Mouse (Mus musculus): Measurements from ENCODE around the gene Zpr1. TPM values are rescaled to one million over a fixed set of nuclear protein-coding genes. Genes with fewer than 3 reads are reported as not detected.
"Not testable (repeated sequence)": the region's sequence is repeated elsewhere in the genome, so short reads cannot be mapped to it uniquely, and the experiment has no call there.

Gene Zpr1
- polyA plus RNA-seq, 1 experiment = 33.5 TPM

DNA sequence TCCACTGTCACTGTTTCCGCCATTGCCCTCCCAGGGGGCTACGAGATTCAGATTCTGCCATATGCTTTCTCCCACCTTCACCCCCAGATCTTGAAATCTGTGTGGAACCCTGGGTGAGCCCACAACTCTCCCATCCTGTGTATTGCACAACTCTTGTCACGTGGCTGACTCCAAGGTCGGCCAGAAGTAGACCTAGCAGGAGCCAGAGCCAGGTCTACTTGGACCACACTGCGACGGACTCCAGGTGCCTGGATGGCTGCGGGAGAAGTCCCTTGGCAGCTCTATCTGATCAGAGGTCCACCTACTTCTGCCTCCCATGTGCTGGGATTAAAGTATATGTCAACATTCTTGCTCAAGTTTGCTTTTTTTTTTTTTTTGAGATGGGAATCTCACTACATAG lies 11.7 kb upstream of the Zpr1 start:
- no peak for DNase-seq (ENCODE audit: low spot score)

DNA sequence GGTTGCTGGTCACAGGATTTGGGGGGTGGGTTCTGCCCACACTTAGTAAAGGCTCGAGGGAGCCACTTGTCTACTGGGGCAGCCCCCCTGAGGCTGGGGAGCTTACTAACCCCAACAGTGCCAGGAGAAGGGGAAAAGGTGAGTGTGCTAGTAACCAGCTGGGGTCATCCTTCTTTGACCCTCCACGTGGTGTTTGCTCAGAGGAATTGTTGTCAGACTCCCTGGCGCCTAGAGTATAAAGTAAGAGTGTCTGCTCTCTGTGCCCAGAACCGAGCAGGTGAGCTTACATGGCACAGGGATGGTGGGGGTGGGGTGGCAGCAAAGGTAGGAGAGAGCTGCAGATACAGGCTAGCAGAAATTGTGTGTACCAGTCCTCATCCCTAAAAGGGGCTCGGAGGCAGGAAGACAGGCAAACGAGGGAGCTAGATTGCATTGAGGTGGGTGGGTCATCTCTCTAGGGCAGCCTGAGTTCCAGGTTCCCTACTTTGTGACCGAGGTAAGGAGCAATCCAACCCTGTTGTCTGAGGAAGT lies 4.5 kb upstream of the Zpr1 start, which contains the start of gene Apoa5:
TSS of gene Apoa5 (plus strand) at position 291 of the 531 bp plus-strand sequence.
- no peak for DNase-seq (ENCODE audit: low spot score)

DNA sequence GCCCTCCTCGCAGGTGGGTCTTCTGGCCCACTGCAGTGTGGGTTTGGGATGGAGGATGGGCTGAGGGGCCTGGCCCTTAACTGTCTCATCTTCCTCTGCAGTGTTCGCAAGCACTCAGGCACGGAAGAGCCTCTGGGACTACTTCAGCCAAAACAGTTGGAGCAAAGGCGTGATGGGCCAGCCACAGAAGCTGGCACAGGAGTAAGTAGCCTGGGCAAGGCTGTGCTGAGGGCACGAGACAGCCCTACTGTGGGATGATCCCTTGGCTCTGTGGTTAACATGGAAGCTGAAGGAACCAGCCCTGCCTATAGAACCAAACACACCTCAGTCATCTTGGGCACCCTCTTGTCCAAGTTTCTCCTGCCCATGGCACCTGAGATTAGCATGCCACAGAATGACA lies 3.7 kb upstream of the Zpr1 start:
- no peak for DNase-seq (ENCODE audit: low spot score)

DNA sequence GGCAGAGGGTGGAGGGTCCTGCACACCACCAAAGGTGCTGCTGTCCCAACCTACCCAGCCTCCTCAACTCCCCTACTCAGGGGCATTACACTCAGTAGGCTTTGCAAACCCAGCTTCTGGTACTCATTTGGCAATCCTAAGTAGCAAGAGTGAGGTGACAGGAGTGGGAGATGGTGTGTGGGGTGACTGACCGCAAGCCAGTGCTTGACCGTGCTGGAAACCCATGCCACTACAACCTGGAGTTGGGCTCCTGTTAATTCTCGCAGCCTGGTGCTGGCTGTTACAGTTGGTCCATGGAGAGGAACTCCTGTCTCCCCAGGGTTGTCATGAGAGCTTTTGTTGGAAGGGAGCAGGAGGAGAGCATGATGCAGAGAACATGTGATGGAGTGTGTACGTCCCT lies 2.1 kb upstream of the Zpr1 start:
- DNase-seq (ENCODE audit: low spot score) = no peak

DNA sequence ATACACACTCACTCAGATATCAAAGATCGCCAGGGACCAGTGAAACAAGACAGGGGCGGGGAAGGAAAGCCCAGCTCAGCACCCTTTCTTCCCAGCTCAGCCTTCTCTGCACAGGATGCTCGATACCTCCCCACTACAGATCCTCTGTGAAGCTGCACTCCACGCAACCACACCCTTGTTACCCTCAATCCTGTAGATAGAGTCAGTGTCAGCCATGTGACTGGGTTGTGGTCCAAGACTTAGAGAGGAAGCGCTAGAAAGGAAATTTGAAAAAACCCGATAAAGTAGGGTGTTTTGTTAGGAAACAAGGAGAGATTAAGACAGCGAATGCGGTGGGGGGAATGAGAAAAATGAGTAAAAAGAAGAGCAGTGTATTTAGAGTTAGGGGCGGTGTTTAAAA lies 794 bp upstream of the Zpr1 start:
- DNase-seq (ENCODE audit: low spot score) = no peak

DNA sequence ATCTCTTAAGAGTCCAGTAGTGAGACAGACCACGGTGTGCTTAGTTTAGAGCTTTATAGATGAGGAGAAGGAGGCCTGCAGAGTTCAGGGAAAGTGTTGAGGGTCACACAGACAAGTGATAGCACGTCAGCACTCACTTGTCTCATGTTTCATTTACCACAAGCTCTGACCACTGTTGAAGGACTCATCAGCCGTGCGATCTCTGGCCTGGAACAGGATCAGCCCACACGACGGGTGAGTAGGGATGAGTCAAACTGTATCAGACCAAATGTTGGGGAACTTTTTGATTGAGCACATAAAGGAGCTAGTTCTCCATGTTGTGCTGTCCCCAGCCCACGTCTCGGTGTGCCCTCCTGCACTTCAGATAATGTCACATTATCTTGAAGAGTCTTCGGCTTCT lies 1.6 kb downstream of the Zpr1 start:
- DNase-seq (ENCODE audit: low spot score) = no peak

DNA sequence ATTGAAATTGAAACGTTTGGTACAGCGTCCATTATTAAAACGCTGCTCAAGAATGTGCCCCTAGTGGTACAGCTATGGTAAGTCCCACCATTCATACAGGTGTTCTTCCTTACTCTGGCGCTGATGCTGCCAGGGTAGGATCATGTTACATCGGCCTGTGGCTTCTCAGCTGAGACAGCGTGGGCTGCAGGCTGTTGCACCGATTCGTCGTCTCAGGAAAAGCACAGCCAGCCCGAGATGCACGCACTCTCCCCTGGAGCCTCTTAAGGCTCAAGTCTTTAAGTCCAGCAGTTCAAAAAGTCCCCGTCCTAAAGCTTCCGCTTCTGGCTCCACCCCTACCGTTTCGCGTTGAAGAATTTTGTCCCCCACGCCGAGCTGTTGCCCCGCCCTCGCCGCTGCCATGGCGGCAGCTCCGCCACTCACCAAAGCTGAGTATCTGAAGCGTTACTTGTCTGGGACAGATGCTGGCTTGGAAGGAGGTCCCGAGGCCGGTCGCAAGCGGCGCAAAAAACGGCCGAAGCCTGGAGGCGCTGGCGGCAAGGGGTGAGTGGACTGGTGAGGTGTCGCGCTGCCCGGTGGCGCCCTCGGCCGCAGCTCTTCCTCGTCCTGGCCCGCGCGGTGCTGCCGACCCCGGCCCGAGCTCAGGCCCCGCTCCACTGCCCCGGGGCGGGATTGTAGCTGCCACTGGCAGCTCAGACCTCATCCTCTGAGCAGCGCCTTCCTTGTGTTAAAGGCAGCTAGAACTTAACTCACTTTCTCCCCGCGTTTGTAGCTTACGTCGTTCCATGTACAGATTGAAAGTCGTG lies 10.0 kb downstream of the Zpr1 start, which contains the start of gene Bud13:
TSS of gene Bud13 (plus strand) at position 378 of the 806 bp plus-strand sequence.
- peak; percentile 94 for DNase-seq (ENCODE audit: low spot score)

DNA sequence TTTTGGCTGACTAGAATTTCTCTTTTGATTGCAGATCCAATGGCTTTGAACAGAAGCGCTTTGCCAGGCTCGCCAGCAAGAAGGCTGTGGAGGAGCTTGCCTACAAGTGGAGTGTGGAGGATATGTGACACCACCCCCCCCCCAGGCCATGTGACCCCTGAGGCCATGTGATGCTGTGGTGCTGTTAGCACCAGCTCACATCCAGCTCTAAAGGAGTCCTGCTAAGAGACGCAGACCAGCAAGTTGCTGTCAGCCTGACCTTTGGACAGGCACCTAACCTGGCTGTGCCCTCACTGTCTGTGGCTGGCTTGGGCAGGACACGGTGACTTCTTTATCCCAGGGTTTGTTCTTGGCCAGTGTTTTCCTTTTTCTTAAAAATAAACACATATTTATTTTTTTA lies 25.5 kb downstream of the Zpr1 start:
- DNase-seq (ENCODE audit: low spot score) = no peak

DNA sequence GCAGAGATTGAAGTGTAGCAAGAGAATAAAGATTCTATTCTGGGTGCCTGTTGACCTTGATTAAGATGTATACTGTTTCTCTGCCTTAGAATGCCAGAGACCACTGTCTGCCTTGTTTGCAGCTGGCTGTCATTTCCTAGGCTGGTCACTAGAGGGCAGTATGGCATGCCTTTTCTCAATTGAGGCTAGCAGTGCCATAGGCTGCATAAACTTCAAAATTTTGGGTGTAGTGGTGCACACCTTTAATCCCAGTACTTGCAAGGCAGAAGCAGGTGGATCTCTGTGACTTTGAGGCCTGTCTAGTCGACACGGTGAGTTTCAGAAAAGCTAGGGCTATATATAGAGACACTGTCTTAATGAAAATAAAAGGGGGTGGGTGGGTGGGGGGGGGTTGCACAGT lies 29.3 kb downstream of the Zpr1 start:
- DNase-seq (ENCODE audit: low spot score) = no peak

DNA sequence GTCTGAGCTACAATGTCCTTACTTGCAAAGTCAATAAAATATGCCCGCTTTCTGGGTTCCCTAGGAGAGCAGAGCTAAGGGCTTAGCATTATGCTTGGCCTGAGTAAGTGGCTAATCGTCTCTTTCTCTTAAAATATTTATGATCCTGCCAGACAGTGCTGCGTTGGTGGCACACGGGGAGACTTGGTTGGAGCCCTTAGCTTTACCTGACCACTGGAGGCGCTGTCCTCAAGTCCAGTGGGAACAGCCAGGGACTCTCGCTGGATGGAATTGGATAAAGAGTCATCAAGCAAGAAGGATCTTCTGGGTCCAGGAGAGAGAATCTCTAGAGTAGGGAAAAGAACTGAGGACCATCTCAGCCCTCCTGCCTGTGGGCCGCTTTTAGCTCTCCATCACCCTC lies 36.3 kb downstream of the Zpr1 start:
- no peak for DNase-seq (ENCODE audit: low spot score)

DNA sequence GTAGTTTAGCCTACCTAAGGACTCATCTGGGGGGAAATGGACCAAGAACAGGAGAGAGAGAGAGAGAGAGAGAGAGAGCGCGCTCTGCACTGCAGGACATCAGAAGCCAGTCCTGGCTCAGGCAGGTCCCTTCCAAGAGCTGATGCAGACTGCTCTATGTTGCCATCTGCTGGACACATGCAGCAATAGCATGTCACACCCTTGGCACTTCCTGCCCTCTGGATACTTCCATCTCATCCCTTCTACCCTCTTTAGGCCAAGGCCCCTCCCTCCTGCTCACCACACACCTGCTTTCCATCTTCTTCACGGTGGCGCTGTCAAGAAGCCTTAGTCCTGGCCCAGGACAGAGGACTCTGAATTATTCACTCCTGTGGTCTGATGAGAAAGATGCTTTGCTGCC lies 41.6 kb downstream of the Zpr1 start:
- no peak for DNase-seq (ENCODE audit: low spot score)

DNA sequence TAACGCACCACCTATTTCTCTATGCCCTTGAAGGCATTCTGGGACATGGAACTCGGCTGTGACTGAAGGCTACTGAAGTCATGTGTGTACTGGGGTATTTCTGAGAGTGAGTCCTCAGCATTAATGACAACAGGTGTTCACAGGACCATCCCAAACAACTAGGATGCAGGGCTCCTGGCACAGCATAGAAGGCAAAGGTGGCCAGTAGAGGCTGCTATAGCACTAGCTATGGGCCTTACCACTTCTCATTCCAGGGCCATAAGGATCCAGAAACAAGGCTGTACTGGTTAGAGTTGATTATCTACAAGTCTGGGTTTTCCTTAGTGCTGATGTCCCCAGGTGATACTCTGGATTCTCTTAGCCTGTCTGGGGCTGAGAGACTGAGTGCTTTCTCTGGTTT lies 42.1 kb downstream of the Zpr1 start:
- no peak for DNase-seq (ENCODE audit: low spot score)

DNA sequence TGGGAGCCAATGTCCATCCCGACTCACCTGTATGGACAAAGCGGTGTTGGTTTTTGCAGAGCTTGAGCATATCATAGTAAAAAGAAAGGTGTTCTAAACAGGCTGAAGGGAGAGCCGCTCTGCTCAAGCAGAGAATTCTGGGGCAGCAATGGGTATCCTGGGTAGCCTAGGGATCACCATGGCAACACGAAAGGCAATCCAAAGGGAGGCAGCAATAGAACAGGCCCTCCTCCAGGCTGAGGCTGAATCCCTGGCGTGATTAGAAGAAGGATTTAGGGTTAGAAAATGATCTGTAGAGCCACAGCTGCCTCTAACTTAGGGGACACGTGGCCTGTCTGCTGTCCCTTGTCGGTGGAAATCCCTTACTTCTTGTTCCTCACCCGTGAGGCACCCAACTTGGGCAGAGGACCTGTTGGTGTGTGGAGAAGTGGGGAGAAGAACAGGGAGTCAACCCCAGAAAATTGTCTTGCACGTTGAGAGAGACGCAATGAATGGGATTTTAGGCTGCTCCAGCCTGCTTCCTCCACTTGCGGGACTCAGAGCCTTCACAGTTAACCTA lies 43.0 kb downstream of the Zpr1 start:
- no peak for DNase-seq (ENCODE audit: low spot score)

DNA sequence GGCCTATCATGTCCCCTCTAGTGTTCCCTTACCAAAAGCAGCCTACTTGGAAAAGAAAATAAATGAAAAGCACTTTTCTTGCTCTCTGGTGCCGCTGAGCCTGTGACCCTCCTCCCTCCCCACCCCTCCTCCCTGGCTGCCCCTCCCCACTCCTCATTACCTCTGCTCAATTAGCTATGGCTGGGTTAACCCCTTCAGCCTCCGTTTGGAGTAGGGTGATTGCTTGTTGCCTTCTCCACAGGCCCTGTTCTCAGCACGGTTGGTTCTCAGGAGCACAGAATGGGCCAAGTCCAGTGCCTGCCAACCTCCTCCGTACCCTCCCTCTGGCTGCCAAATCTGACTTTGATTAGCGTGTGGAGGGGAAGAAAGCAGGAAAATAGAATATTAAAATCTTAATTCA lies 43.5 kb downstream of the Zpr1 start:
- DNase-seq (ENCODE audit: low spot score) = no peak

DNA sequence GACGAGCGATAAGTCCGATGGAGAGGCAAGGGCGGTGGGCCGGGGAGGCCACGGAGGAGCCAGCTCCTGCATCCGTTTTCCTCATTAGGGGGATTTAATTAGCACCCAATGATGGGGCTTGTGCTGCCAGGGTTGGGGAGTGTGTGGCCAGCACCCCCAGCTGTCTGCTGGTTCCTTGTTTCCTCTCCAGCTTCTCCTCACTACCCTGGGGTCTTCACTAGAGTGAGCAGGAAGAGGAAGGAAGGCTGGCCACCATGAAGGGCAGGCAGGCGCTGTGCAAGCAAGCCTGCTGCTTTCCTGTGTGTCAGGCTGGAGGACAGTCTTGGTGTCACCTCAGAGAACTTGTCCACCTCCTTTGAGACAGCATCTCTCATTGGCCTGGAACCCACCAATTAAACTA lies 44.0 kb downstream of the Zpr1 start:
- no peak for DNase-seq (ENCODE audit: low spot score)

DNA sequence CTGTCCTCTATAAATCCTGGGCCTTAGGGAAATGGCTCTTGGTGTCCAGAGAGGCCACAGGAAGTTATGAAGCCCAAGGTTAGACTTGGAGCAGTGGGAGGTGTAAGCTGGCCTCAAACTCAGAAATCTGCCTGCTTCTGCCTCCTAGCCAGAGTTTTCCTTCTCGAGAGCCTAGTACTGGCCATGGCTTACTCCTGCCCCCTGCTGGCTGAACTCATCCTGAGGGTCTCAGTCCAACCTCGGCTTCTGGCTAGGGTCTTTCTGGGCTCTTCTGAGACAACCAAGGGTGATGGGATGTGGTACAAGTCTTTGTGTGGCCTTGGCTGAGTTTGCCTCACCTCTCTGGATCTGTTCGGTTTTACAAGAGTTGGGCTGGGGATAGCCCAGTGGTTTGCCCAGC lies 45.1 kb downstream of the Zpr1 start:
- DNase-seq (ENCODE audit: low spot score) = no peak

DNA sequence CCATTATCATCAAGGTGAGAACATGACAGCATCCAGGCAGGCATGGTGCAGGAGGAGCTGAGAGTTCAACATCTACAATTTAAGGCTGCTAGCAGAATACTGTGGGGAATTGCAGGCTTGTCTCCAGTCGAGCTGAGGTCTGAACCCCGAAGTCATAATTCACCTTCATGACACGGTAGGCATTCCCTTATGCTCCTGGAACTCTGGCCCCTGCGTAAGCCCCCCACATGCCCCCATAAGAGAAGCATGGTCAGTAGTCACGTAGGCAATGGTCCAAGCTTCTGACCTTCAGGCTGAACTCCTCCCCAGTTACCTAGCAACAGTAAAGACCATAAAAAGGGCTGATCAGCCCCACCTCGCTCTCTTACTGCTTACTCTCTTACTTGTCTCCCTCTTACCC lies 47.0 kb downstream of the Zpr1 start, which contains the start of gene 4931429L15Rik:
TSS of gene 4931429L15Rik (minus strand) at position 101 of the 400 bp plus-strand sequence.
- DNase-seq (ENCODE audit: low spot score) = not testable (repeated sequence)

DNA sequence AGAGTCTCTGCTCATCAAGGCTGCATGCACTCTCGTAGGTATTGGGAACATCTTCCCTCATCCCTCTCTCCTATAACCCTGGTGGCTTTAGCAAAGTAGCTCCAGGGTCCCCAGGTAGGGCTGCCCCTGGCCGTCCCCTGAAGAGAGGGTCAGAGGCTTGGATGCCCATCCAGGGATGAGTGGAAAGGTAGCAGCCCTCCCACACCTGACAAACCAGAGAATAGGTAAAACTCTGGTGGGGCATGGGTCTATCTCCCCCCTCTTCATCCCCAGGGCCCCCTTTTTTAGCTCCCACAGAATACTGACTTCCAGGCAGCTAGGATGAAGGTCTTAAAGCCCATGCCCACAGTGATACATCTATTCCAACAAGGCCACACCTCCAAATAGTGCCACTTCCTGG lies 47.6 kb downstream of the Zpr1 start:
- no peak for DNase-seq (ENCODE audit: low spot score)

DNA sequence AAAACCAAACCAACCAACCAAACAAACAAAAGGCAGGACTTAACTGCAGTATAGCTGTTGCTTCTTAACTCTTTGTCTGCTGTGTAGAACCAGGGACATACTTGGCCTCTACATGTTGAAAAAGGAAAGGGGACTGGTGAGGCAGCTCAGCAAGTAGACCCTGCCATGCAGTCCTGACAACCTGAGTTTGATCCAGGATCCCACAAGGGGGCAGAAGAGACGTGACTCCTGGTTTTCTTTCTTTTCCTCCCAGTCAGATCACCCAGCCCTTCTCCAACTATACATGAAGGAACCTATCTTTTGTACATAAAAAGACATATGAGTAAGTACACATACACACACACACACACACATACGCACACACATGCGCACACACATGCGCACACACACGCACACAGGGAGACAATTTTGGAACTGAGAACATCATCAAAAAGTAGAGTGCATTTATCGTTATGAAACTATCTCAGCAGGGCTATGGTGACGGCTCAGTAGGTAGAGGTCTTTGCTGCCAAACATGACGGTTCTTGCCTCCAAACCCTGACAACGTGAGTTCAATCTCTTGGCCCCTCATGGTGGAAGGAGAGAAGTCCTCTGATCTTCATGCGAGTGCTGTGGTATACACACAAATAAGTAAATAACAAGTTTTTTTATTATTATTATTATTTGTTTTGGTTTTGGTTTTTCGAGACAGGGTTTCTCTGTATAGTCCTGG lies 54.0 kb downstream of the Zpr1 start:
- DNase-seq (ENCODE audit: low spot score) = no peak

DNA sequence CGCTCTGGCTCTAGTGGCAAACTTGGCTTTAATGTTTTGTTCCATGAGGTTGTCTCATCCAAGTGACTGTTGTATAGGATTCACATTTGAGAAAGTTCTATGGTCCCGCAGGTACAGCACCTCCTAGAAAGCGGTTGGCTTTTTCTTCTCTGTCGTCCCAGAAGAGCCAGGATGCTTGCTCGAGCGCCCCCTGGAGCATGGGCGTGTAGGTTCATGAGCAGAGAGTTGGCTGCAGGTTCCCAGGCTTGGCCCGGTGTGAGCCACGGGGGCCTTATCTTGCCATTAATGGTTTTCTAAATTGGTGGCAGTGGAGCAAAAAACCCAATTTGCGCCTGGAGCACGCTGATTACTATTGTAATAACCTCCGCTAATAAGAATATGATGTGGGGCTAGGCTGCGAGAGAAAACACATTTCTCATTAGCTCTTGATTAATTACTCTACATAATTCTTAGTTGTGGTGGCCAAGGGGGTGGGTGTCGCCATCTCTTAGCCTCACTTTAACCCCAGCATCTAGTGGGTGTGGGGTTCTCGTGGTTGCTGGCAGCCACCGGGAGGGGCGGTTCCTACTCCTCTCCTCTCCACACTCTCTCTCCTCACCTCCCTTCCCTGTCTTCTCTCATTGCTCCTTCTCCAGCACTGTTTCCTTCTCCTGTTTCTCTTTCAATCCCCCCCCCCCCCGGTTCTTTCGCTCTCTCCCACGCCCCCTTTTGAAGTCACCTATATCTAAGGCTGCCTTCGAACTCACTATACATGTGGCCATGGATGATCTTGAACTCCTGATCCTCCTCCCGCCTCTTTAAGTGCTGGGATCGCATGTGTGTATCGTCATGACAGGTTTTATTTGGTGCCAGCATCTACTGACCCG lies 55.1 kb downstream of the Zpr1 start:
- no peak for DNase-seq (ENCODE audit: low spot score)

DNA sequence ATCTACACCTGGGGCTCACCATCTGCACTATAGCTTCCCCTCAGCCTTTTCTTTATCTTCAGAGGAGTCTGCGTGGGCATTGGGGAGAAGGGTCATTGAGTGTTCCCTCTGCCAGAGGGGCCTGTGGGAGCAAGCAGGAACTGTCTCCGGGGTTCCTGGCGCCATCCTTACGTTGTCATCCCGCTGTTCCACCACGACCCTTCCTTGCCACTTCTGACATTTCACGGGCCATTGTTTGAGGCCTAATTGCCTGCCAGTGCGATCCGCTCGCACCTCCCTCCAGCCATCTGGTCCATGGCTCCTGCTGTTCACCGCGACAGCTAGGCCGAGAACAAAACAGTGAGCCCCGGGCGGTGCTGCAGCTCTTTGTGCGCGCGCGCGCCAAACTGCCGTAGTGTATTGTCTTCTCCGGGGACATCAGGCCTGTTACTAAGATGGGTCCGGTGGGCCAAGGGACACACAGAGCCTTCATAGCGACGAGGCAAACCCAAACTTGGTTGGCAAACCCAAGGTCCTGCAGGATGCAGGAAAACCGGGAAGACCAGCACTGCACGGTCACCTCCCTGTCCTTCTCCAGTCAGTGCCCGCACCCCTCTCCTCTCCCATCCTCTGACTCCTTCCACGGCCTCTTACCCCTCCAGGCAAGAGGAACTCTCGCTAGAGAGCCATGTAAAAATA lies 55.8 kb downstream of the Zpr1 start:
- DNase-seq (ENCODE audit: low spot score) = no peak

Data from urinary bladder, adult 2 months (tissue).